Mouse (Mus musculus) embryonic facial prominence, embryonic 11.5 days (tissue): ENCODE measurements at regions not wholly inside any gene's neighbourhood (a gene's known extent, or its start where the extent isn't known, plus 50 kb on each side); places are given as distances from the start of the nearest gene placed in this dataset. TPM values are rescaled to one million over a fixed set of nuclear protein-coding genes. Genes with fewer than 3 reads are reported as not detected.

ENCODE experiments used
- ATAC-seq: fragments of 200-750 bp; cut with Nextera tagmentation; replicated peaks from 2 replicates; pipeline ENCODE4 v1.8.0; 2017; ENCODE audit warnings: low read depth; ENCODE audit not compliant: insufficient number of reproducible peaks, low FRiP score, low TSS enrichment
- DNase-seq: peaks from one replicate; pipeline ENCODE4 v3.0.0-alpha.2; 2015; ENCODE audit warnings: low spot score
- H3K27ac ChIP-seq: fragments of 300-500 bp; sonication (generic); replicated peaks from 2 replicates; pipeline ENCODE4 v1.5.1; 2014; ENCODE audit warnings: mild to moderate bottlenecking, low read depth, low read length, control low read depth
- H3K27me3 ChIP-seq: fragments of 300-500 bp; sonication (generic); 2 replicates; pipeline ENCODE4 v1.6.1; 2014; ENCODE audit warnings: mild to moderate bottlenecking, low read length, moderate library complexity, mixed read lengths; ENCODE audit not compliant: control insufficient read depth, insufficient read depth
- H3K36me3 ChIP-seq: fragments of 300-500 bp; sonication (generic); replicated peaks from 2 replicates; pipeline ENCODE4 v1.6.1; 2014; ENCODE audit warnings: low read depth, mild to moderate bottlenecking, low read length, moderate library complexity, mixed read lengths; ENCODE audit not compliant: control insufficient read depth, insufficient read depth
- H3K4me1 ChIP-seq: fragments of 300-500 bp; sonication (generic); 2 replicates; pipeline ENCODE4 v1.6.1; 2014; ENCODE audit warnings: low read length, mixed read lengths; ENCODE audit not compliant: control insufficient read depth, insufficient read depth
- H3K4me2 ChIP-seq: fragments of 300-500 bp; sonication (generic); 2 replicates; pipeline ENCODE4 v1.6.1; 2014; ENCODE audit warnings: low read depth, mild to moderate bottlenecking, control low read depth, low read length, moderate library complexity
- H3K4me3 ChIP-seq: fragments of 300-500 bp; sonication (generic); 2 replicates; pipeline ENCODE4 v1.5.1; 2014; ENCODE audit warnings: low read depth, low read length, control low read depth
- H3K9ac ChIP-seq: fragments of 300-500 bp; sonication (generic); replicated peaks from 2 replicates; pipeline ENCODE4 v1.6.1; 2014; ENCODE audit warnings: mild to moderate bottlenecking, control low read depth, low read length
- H3K9me3 ChIP-seq: fragments of 300-500 bp; sonication (generic); replicated peaks from 2 replicates; pipeline ENCODE4 v1.6.1; 2016; ENCODE audit warnings: mild to moderate bottlenecking, low read length, inconsistent platforms, mixed read lengths; ENCODE audit not compliant: control insufficient read depth
- WGBS: fragments of 180-500 bp; shearing (Covaris S2); extraction: QIAGEN DNeasy Blood & Tissue Kit; methylation state at CpG from one replicate; pipeline ENCODE4 v1.1.7; 2014; 5-methylcytosine and 5-hydroxymethylcytosine counted together
- microRNA-seq: library from miRNA; unstranded; fragments of <30 nt; microRNA quantifications from one replicate; pipeline ENCODE4, GENCODE M21; 2016; ENCODE audit warnings: borderline number of aligned reads

DNA sequence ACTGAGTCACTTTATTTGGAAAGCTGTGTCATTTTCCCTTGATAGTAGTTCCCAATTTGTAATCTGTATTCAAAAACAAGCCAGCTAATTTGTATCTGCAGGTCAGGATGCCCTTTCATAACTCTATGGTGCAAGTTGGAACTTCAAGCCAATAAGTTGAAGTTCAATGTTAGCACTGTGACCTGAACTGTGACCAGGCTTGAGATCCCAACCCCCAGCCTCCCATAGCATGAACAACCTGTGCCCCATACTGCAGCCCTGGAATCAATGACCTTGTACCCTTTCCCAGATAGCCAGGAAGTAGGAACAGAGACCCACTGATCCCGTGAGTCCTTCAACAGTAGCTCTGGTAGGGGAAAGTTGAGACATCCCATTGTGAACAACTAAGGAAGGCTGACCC, 52.5 kb upstream of the Gm9747 start:
- H3K27me3 ChIP-seq: no peaks in the 10 kb centered on the region
- no peaks in the 10 kb centered on the region for H3K4me1 ChIP-seq
- DNase-seq (no peak), ATAC-seq (no peak)
- H3K9me3 ChIP-seq: no peaks in the 10 kb centered on the region
- H3K4me2 ChIP-seq: no peak overlapping the region
- no peak overlapping the region for H3K9ac ChIP-seq
- H3K27ac ChIP-seq: no peak overlapping the region
- no peaks in the 10 kb centered on the region for H3K36me3 ChIP-seq
- no peak overlapping the region for H3K4me3 ChIP-seq
- 52% methylated on average over 1 of the region's 1 CpGs for WGBS

Small RNA genes lying in the stretch of these regions (microRNA-seq; reads per million reads assigned to microRNA genes)
- gene Mir6344: not detected
